Mouse (Mus musculus): Measurements from ENCODE around the gene Ly6g5c.

- no peak for TF ChIP-seq GATA1 (IDR thresholded peaks at IDR 0.05; ENCODE audit: low read length)
- TF ChIP-seq TAL1 (IDR thresholded peaks at IDR 0.05; ENCODE audit: low read length) = no peak
Measured at GRCm38 (mm10) chr17:35153931-35154330, 45.9 kb downstream of the Ly6g5c start.
